Mouse (Mus musculus) left cerebral cortex, postnatal 10 days (tissue): ENCODE measurements around the gene Steap2. TPM values are rescaled to one million over a fixed set of nuclear protein-coding genes. Genes with fewer than 3 reads are reported as not detected.
"Not testable (repeated sequence)": the region's sequence is repeated elsewhere in the genome, so short reads cannot be mapped to it uniquely, and the experiment has no call there.

ENCODE experiments used
- DNase-seq, 2 experiments: peaks; one replicate each; pipeline ENCODE4 v3.0.0; 2021 to 2022; ENCODE audit warnings: low spot score in 2 of 2, mixed read lengths in 1 of 2; ENCODE audit errors: extremely low spot score in 1 of 2
- intact Hi-C: fragments of 180-260 bp; cut with DNase I; formaldehyde crosslinking; loops from one replicate; pipeline ENCODE4 v1.15.1; 2025
- total RNA-seq, 2 experiments: library from RNA; stranded (reverse); gene quantifications; 2 replicates each; pipeline ENCODE4 v1.2.3; 2021

The Steap2 gene
- 1 to 10 TPM; 7.3 to 7.5 TPM for total RNA-seq

GRCm38 (mm10) chr5:5693956-5694653, at the start of gene Steap2:
Gene Steap2, minus strand, starts transcription at chr5:5694578.
- intact Hi-C loops, result no loop called here
- DNase-seq, result peak; percentile 2 to 62

- DNase-seq, result no peak
- intact Hi-C loops, result no loop called here
Observed at GRCm38 (mm10) chr5:5734445-5734844, 40.1 kb upstream of the Steap2 start.

DNA sequence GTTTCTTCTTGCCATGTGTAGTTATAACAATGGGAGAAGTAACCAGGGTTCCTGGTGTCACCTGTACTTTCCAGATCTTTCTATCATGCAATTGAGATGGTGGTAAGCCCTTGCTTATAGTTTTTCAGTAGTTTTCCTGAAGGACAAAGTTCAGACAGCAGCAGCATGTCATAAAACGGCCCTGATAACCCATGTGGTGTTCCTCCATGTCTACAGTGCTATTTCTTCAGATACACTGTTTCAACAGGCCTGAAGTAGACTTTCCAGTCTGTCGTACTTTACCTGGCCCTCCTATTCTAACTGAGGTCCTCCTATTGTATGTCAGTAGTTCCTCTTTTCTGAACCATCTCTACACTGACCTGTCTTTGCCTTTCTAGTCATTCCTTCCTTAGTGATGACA, 38.5 kb upstream of the Steap2 start:
- intact Hi-C loops, result no loop called here
- DNase-seq, result no peak

- intact Hi-C loops, result no loop called here
- no peak for DNase-seq
Observed at GRCm38 (mm10) chr5:5732208-5732607, 37.8 kb upstream of the Steap2 start.

GRCm38 (mm10) chr5:5729904-5730303, 35.5 kb upstream of the Steap2 start:
- no peak for DNase-seq
- intact Hi-C loops, result no loop called here

DNA sequence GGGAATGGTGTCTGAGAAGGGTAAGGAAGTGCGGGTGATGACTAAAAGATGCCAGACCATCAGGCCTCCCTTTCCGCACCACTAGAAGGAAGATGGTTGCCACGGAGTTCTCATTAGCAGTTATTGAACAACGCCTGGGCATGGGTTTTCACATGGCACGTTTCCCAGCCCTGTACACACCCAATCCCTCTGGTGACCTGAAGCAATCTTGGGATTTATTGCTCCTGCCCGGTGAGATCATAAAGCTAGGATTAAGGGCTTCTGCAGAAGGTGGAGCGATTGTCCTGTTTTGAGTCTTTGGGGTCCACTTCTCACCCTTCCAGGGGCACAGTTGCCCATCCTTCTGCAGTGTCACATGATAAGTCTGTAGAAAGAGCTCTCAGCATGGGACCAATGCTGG, 27.8 kb upstream of the Steap2 start:
- intact Hi-C loops, result no loop called here

GRCm38 (mm10) chr5:5711032-5711431, 16.7 kb upstream of the Steap2 start:
- DNase-seq, result peak in 1 of 2 experiments; percentile 16
- intact Hi-C loops, result no loop called here

More for the DNA sequence above, 27.8 kb upstream of the Steap2 start:
- DNase-seq, result no peak

DNA sequence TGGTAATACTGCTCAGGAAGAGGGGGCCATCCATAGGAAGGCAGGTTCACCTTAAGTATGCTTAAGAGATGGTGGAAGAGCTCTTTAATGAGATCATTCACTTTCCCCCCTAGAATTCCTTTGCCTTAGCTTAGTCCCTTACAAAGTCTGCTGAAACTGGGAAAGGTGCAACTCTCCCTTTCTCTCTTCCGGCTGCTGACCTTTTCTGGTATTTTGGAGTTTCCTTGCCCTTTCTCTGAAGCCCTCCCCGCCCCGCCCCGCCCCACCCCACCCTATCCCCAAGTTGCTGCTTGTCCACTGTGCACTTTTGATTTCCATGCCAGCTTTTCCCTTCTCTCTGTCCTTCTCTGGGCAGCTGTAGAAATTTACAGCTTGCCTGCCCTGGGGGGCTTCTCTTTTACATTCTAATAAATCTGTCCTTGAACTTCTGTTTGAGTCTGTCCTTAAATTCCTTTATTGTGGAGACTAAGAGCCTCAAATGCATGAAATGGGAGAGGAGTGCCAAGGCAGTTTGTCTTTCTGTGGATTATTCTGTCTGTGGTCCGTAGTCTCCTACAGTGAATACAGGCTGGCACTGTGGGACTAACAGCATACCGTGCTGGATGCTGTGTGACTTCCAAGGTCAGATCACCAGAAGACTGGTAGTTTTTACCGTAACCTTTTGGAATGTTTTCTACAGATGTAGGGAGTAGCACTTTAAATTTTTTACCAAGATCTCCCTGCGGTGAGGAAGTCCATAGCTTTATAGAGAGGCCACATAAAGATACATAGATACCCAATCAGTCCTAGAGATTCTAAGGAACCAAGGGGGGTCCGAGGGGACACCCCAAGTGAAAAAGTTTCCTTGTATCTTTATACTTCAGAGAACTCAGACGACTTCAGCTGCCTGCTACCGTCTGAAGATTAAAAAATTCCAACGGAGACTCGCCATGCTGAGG, 13.2 kb upstream of the Steap2 start:
- no peak for DNase-seq
- intact Hi-C loops, result no loop called here

DNA sequence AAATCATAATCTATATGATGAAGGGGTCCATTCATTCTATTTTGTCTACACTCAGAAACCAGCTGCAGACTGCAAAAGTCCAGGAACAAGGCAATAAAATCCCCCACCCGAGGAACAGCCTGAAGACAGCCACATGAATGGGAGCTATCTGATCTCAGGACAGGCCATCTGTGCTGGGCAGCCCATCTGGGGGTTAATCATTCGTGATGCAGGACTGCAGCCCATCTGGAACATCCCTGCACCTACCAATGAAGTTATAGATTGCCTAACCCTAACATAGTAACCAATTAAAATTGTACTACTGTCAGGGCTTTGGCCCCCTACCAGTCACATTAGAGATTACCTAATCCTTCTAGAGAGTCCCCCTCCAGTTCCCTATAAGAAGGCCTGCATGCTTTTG, 10.6 kb upstream of the Steap2 start:
- intact Hi-C loops, result no loop called here
- DNase-seq, result no peak

DNA sequence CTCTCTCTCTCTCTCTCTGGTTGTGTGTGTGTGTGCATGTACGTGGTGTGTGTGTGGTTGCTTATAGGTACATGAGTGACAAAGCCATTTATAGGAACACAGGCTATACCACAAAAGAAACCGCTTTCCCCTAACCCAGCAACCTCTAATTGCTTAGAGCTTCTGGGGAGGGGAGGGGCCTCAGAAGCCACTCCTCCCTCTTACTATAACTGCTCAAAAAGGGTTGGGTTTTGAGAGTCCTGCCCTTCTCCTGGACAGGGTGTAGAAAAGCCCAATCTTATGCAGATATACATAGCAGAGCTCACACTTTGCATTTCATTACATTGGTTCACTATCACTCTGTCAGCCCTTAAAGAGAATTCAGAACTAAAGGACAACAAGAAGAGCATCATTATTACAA, 6.0 kb upstream of the Steap2 start:
- no peak for DNase-seq
- intact Hi-C loops, result no loop called here

DNA sequence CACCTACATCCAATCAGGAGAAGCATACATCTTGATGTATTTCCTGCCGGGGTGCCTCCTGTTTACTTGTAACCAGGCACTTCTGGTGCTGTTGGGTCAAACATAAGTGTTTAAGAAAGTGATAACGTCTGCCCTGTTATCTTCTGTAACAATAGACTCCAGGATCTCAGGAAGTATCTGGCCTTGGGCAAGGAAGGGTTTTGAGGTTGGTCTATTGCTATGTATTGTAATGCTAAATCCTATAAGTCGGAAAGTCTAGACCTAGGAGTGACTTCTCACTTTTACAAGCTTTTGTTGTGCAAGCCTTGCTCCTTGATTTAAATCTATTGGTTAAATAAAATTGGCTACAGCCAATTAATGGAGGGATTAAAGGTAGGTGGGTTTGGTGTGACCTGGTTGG, 4.5 kb upstream of the Steap2 start:
- no peak for DNase-seq
- intact Hi-C loops, result no loop called here

- no peak for DNase-seq
- intact Hi-C loops, result no loop called here
Observed at GRCm38 (mm10) chr5:5695401-5695942, 1.1 kb upstream of the Steap2 start.

- no peak for DNase-seq
- intact Hi-C loops, result no loop called here
Observed at GRCm38 (mm10) chr5:5693541-5693955, 830 bp downstream of the Steap2 start.

GRCm38 (mm10) chr5:5692167-5692738, 2.1 kb downstream of the Steap2 start:
- intact Hi-C loops, result no loop called here

GRCm38 (mm10) chr5:5688945-5689540, 5.3 kb downstream of the Steap2 start:
- DNase-seq, result no peak
- intact Hi-C loops, result no loop called here

More at GRCm38 (mm10) chr5:5692167-5692738, 2.1 kb downstream of the Steap2 start:
- DNase-seq, result no peak

DNA sequence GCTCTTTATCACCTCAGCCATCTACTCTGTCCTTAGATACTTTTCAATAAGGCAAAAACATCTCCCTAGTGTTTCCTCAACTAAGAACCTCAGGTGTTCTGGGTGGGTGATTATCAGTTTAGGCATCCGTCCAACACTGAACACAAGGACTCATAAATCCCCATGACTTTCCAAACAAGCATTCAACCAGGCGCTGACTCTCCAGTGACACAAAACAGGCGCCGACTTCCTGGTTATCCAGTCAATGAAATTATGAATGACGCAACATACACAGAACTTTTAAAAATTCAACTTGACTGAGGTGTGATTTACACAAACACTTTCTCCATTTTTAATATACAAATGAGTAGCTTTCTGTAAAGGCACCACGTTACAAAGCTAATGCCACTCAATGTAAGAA, 6.2 kb downstream of the Steap2 start:
- intact Hi-C loops, result no loop called here
- DNase-seq, result no peak

DNA sequence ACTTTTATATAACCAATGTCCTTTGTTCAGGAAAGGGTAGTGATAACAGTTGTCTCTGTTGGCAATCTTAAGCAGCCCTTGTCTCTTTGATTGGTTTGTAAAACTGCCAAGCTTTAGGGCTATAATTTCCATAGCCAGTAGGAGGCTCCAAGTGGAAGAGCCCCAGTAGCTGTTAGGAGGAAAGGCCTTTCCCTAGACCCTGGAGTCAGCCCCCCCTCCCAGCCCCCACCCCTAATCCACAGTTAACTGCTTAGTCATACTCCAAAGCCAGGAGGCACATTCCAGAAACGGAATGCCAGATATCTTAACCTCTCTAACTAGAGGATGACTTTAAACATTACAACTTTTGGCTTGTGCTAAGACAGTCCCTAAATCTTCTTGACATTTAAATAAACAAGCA, 7.4 kb downstream of the Steap2 start:
- intact Hi-C loops, result no loop called here
- DNase-seq, result no peak

DNA sequence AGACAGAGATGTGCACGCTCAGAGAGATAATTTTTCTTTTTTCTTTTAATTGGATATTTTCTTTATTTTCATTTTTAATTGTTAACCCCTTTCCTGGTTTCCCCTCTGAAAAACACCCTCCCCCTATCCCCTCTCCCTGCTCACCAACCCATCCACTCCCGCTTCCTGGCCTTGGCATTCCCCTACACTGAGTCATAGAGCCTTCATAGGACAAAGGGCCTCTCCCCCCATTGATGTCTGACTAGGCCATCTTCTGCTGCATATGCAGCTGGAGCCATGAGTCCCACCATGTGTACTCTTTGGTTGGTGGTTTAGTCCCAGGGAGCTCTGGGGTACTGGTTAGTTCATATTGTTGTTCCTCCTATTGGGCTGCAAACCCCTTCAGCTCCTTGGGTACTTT, 9.4 kb downstream of the Steap2 start:
- intact Hi-C loops, DNase-seq: not testable (repeated sequence)

- no peak for DNase-seq
- intact Hi-C loops, result no loop called here
Observed at GRCm38 (mm10) chr5:5683292-5683691, 11.1 kb downstream of the Steap2 start.
